Mouse (Mus musculus) stomach, postnatal 0 days (tissue): ENCODE data around the gene Tmcc2.

Experiments
- CTCF ChIP-seq: IDR thresholded peaks from 2 replicates; pipeline ENCODE4 v1.5.1; 2016; ENCODE audit warnings: antibody characterized with exemption, low read depth, mild to moderate bottlenecking, moderate library complexity
- EP300 ChIP-seq: optimal IDR thresholded peaks from 2 replicates; pipeline ENCODE3; 2016; ENCODE audit warnings: antibody characterized with exemption

GRCm38 (mm10) chr1:132385711-132386110 is 5.4 kb downstream of the Tmcc2 start:
- TF ChIP-seq EP300 = no peak
- no peak for TF ChIP-seq CTCF
